Mouse (Mus musculus): ENCODE results near the gene Dpp8. TPM values are rescaled to one million over a fixed set of nuclear protein-coding genes. Genes with fewer than 3 reads are reported as not detected.

The Dpp8 gene
- total and polyA plus RNA-seq, 3 experiments: 36.0 to 53.2 (median 39.9) TPM

- Histone ChIP-seq H3K9me3 (replicated peaks; ENCODE audit: low read length) (no peaks in the 10 kb centered on the region), H3K4me3 (replicated peaks in 1 of 3; ENCODE audit: low read depth in 2 of 3, low read length in 2 of 3, poor library complexity in 1 of 3) (no peak overlapping the region), H3K4me2 (ENCODE audit: insufficient read depth, low read depth, poor library complexity, severe bottlenecking) (no peak overlapping the region), H3K27me3 (replicated peaks) (no peaks in the 10 kb centered on the region), H3K4me1 (ENCODE audit: control insufficient read depth in 1 of 2, insufficient read depth in 2 of 2) (peaks cover 10 to 47% of the 10 kb centered on the region in 2 experiments), H3K36me3 (replicated peaks in 1 of 2; ENCODE audit: control insufficient read depth in 1 of 2, insufficient read depth in 1 of 2, low read length in 1 of 2) (peaks cover 2 to 18% of the 10 kb centered on the region in 2 experiments), H3K79me2 (replicated peaks; ENCODE audit: control insufficient read depth, extremely low read depth, insufficient read depth, poor library complexity, severe bottlenecking) (peaks cover 16% of the 10 kb centered on the region), H3K9ac (ENCODE audit: insufficient read depth, low read depth) (no peak overlapping the region), H3K27ac (ENCODE audit: insufficient read depth, low read depth) (no peak overlapping the region)
- in situ Hi-C loops (cut with MboI; ENCODE audit: low pct_ligation_motif_present, low pct_unique_long_range_greater_than_20kb, low sequenced_read_pairs) (no loop called here), dilution Hi-C loops (cut with MboI; ENCODE audit: extremely low pct_ligation_motif_present, extremely low pct_unique_long_range_greater_than_20kb, low sequenced_read_pairs) (no loop called here)
- TF ChIP-seq RAD21 (IDR thresholded peaks at IDR 0.05; ENCODE audit: low read depth, low read length) (no peak), HCFC1 (IDR thresholded peaks at IDR 0.05; ENCODE audit: low read depth, low read length) (no peak), ZKSCAN1 (IDR thresholded peaks at IDR 0.05; ENCODE audit: borderline replicate concordance, low read depth, low read length) (no peak), EP300 (IDR thresholded peaks at IDR 0.05; ENCODE audit: low read length) (no peak), MEF2A (IDR thresholded peaks at IDR 0.05; ENCODE audit: borderline replicate concordance, low read depth, low read length) (no peak)
- DNase-seq (ENCODE audit: extremely low read depth): no peak
Observed at GRCm38 (mm10) chr9:65017896-65018295, 14.3 kb upstream of the Dpp8 start.

DNA sequence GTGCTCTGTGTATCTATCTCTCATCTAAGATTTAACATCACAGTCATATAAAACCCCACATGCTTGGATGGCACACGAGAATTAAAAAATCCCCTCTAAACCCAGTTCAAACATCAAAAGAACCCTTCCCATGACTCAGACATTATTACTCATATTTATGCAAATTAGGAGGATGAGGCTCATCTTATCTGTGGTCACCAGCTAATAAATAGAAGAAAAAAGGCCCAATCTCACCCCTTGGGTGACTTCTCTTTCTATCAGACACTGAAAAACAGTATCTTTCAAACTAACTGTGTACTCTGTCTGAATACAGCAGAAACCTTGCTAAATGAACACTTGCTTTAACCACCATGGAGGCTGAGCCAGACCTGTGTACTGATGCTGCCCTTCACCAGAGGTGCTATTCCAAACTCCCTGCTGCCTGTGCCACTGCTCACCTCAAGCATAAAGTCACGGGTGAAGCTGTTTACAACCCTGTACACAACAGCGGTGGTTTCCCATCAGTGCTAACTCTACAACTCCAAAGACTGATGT is 13.6 kb upstream of the Dpp8 start:
- Histone ChIP-seq H3K27ac (ENCODE audit: insufficient read depth, low read depth) (peak overlapping the region; percentile 28; the same call in 1 of the 2 replicates), H3K4me3 (replicated peaks in 1 of 3; ENCODE audit: low read depth in 2 of 3, low read length in 2 of 3, poor library complexity in 1 of 3) (no peak overlapping the region)

GRCm38 (mm10) chr9:65019146-65019545 is 13.1 kb upstream of the Dpp8 start:
- peak overlapping the region; percentile 24; the same call in 1 of the 2 replicates for H3K4me2 ChIP-seq (ENCODE audit: insufficient read depth, low read depth, poor library complexity, severe bottlenecking)
- DNase-seq (ENCODE audit: extremely low read depth): no peak
- peaks cover 16% of the 10 kb centered on the region for H3K79me2 ChIP-seq (replicated peaks; ENCODE audit: control insufficient read depth, extremely low read depth, insufficient read depth, poor library complexity, severe bottlenecking)
- no peak overlapping the region for H3K9ac ChIP-seq (ENCODE audit: insufficient read depth, low read depth)
- H3K27me3 ChIP-seq (replicated peaks): no peaks in the 10 kb centered on the region
- in situ Hi-C loops (cut with MboI; ENCODE audit: low pct_ligation_motif_present, low pct_unique_long_range_greater_than_20kb, low sequenced_read_pairs) (no loop called here), dilution Hi-C loops (cut with MboI; ENCODE audit: extremely low pct_ligation_motif_present, extremely low pct_unique_long_range_greater_than_20kb, low sequenced_read_pairs) (no loop called here)
- peaks cover 10 to 49% of the 10 kb centered on the region in 2 experiments for H3K4me1 ChIP-seq (ENCODE audit: control insufficient read depth in 1 of 2, insufficient read depth in 2 of 2)
- no peak overlapping the region for H3K27ac ChIP-seq (ENCODE audit: insufficient read depth, low read depth)
- H3K9me3 ChIP-seq (replicated peaks; ENCODE audit: low read length): no peaks in the 10 kb centered on the region
- no peak overlapping the region for H3K4me3 ChIP-seq (replicated peaks in 1 of 3; ENCODE audit: low read depth in 2 of 3, low read length in 2 of 3, poor library complexity in 1 of 3)
- H3K36me3 ChIP-seq (replicated peaks in 1 of 2; ENCODE audit: control insufficient read depth in 1 of 2, insufficient read depth in 1 of 2, low read length in 1 of 2): peaks cover 0 to 15% of the 10 kb centered on the region in 2 experiments
- TF ChIP-seq MAX (IDR thresholded peaks at IDR 0.05; ENCODE audit: low read length) (no peak), TCF12 (IDR thresholded peaks at IDR 0.05; ENCODE audit: low read depth, low read length) (no peak), BHLHE40 (IDR thresholded peaks at IDR 0.05; ENCODE audit: low read depth, low read length) (no peak), POLR2AphosphoS2 (IDR thresholded peaks at IDR 0.05; ENCODE audit: low read depth, low read length) (no peak), KAT2A (IDR thresholded peaks at IDR 0.05; ENCODE audit: insufficient replicate concordance, low read length) (no peak), ZC3H11A (IDR thresholded peaks at IDR 0.05; ENCODE audit: low read depth, low read length) (no peak), PAX5 (IDR thresholded peaks at IDR 0.05; ENCODE audit: low read length) (no peak), USF2 (conservative IDR thresholded peaks at IDR 0.05; ENCODE audit: low read depth, low read length) (no peak), JUN (IDR thresholded peaks at IDR 0.05; ENCODE audit: insufficient read depth, low read depth, low read length) (no peak), MEF2A (IDR thresholded peaks at IDR 0.05; ENCODE audit: borderline replicate concordance, low read depth, low read length) (no peak), UBTF (IDR thresholded peaks at IDR 0.05; ENCODE audit: low read depth, low read length) (no peak), EP300 (IDR thresholded peaks at IDR 0.05; ENCODE audit: low read length) (no peak), MXI1 (IDR thresholded peaks at IDR 0.05; ENCODE audit: low read depth, low read length) (no peak), MYC (IDR thresholded peaks at IDR 0.05; ENCODE audit: low read depth, low read length) (no peak), SIN3A (IDR thresholded peaks at IDR 0.05; ENCODE audit: low read length) (no peak), MAFK (IDR thresholded peaks at IDR 0.05; ENCODE audit: insufficient replicate concordance, low read length) (no peak)

More for the DNA sequence above, 13.6 kb upstream of the Dpp8 start:
- H3K36me3 ChIP-seq (replicated peaks in 1 of 2; ENCODE audit: control insufficient read depth in 1 of 2, insufficient read depth in 1 of 2, low read length in 1 of 2): peaks cover 0 to 15% of the 10 kb centered on the region in 2 experiments
- H3K27me3 ChIP-seq (replicated peaks): no peaks in the 10 kb centered on the region
- no peak overlapping the region for H3K9ac ChIP-seq (ENCODE audit: insufficient read depth, low read depth)
- dilution Hi-C loops (cut with MboI; ENCODE audit: extremely low pct_ligation_motif_present, extremely low pct_unique_long_range_greater_than_20kb, low sequenced_read_pairs) (no loop called here), in situ Hi-C loops (cut with MboI; ENCODE audit: low pct_ligation_motif_present, low pct_unique_long_range_greater_than_20kb, low sequenced_read_pairs) (no loop called here)
- H3K4me1 ChIP-seq (ENCODE audit: control insufficient read depth in 1 of 2, insufficient read depth in 2 of 2): peaks cover 10 to 49% of the 10 kb centered on the region in 2 experiments
- H3K9me3 ChIP-seq (replicated peaks; ENCODE audit: low read length): no peaks in the 10 kb centered on the region
- DNase-seq (ENCODE audit: extremely low read depth): peak; percentile 31
- TF ChIP-seq RCOR1 (conservative IDR thresholded peaks at IDR 0.05; ENCODE audit: low read depth, low read length) (no peak), CTCF (conservative IDR thresholded peaks at IDR 0.05 in 1 of 2, IDR thresholded peaks at IDR 0.05 in 1 of 2; ENCODE audit: low read depth in 2 of 2, low read length in 2 of 2) (no peak), ETS1 (conservative IDR thresholded peaks at IDR 0.05; ENCODE audit: low read depth, low read length) (no peak), RAD21 (IDR thresholded peaks at IDR 0.05; ENCODE audit: low read depth, low read length) (no peak), NELFE (IDR thresholded peaks at IDR 0.05; ENCODE audit: low read depth, low read length) (no peak), CHD2 (IDR thresholded peaks at IDR 0.05; ENCODE audit: low read length) (no peak), TBP (conservative IDR thresholded peaks at IDR 0.05; ENCODE audit: low read depth, low read length) (no peak), ZNF384 (IDR thresholded peaks at IDR 0.05; ENCODE audit: low read depth, low read length) (no peak), NRF1 (IDR thresholded peaks at IDR 0.05; ENCODE audit: low read depth, low read length) (no peak), GABPA (IDR thresholded peaks at IDR 0.05; ENCODE audit: insufficient replicate concordance, low read depth, low read length) (no peak), MYC (IDR thresholded peaks at IDR 0.05; ENCODE audit: low read depth, low read length) (no peak), E2F4 (IDR thresholded peaks at IDR 0.05; ENCODE audit: insufficient replicate concordance, low read depth, low read length) (no peak), ZKSCAN1 (IDR thresholded peaks at IDR 0.05; ENCODE audit: borderline replicate concordance, low read depth, low read length) (no peak), SMC3 (IDR thresholded peaks at IDR 0.05; ENCODE audit: low read depth, low read length) (no peak), MAFK (IDR thresholded peaks at IDR 0.05; ENCODE audit: insufficient replicate concordance, low read length) (no peak), MAX (IDR thresholded peaks at IDR 0.05; ENCODE audit: low read length) (no peak), ZC3H11A (IDR thresholded peaks at IDR 0.05; ENCODE audit: low read depth, low read length) (no peak)
- no peak overlapping the region for H3K4me2 ChIP-seq (ENCODE audit: insufficient read depth, low read depth, poor library complexity, severe bottlenecking)
- peaks cover 16% of the 10 kb centered on the region for H3K79me2 ChIP-seq (replicated peaks; ENCODE audit: control insufficient read depth, extremely low read depth, insufficient read depth, poor library complexity, severe bottlenecking)
